Mouse (Mus musculus): ENCODE results near the gene 4930438A08Rik.
"Not testable (repeated sequence)": the region's sequence is repeated elsewhere in the genome, so short reads cannot be mapped to it uniquely, and the experiment has no call there.

Gene 4930438A08Rik

GRCm38 (mm10) chr11:58289992-58290682, 15.5 kb downstream of the 4930438A08Rik start:
- DNase-seq, result no peak

- no peak for DNase-seq
These were observed 16.2 kb downstream of the 4930438A08Rik start for GRCm38 (mm10) chr11:58290812-58291211.

GRCm38 (mm10) chr11:58292791-58293190, 18.2 kb downstream of the 4930438A08Rik start:
- no peak for DNase-seq

GRCm38 (mm10) chr11:58297396-58297795, 22.8 kb downstream of the 4930438A08Rik start:
- no peak for DNase-seq

- DNase-seq, result peak; percentile 79
These were observed 26.5 kb downstream of the 4930438A08Rik start for GRCm38 (mm10) chr11:58301057-58301456.

- DNase-seq, result peak; percentile 98
These were observed 27.5 kb downstream of the 4930438A08Rik start for GRCm38 (mm10) chr11:58301837-58302754.

GRCm38 (mm10) chr11:58302774-58303445, 28.3 kb downstream of the 4930438A08Rik start:
- no peak for DNase-seq

- DNase-seq, result no peak
These were observed 29.0 kb downstream of the 4930438A08Rik start for GRCm38 (mm10) chr11:58303594-58303993.

- not testable (repeated sequence) for DNase-seq
These were observed 30.7 kb downstream of the 4930438A08Rik start for GRCm38 (mm10) chr11:58305299-58305698.

GRCm38 (mm10) chr11:58306860-58307308, 32.3 kb downstream of the 4930438A08Rik start, which contains the start of gene Zfp692:
Gene Zfp692, plus strand, starts transcription at chr11:58307069.
- peak; percentile 98 for DNase-seq

- DNase-seq, result peak; percentile 45
These were observed 32.9 kb downstream of the 4930438A08Rik start for GRCm38 (mm10) chr11:58307411-58308080.

GRCm38 (mm10) chr11:58308661-58309060, 34.1 kb downstream of the 4930438A08Rik start:
- DNase-seq, result no peak

GRCm38 (mm10) chr11:58314069-58314468, 39.5 kb downstream of the 4930438A08Rik start:
- DNase-seq, result no peak

GRCm38 (mm10) chr11:58315536-58316168, 41.1 kb downstream of the 4930438A08Rik start:
- DNase-seq, result no peak

GRCm38 (mm10) chr11:58316344-58316743, 41.7 kb downstream of the 4930438A08Rik start:
- DNase-seq, result no peak

GRCm38 (mm10) chr11:58316768-58317390, 42.3 kb downstream of the 4930438A08Rik start:
- no peak for DNase-seq

GRCm38 (mm10) chr11:58322824-58323569, 48.4 kb downstream of the 4930438A08Rik start:
- DNase-seq, result peak; percentile 97

- DNase-seq, result no peak
These were observed 49.2 kb downstream of the 4930438A08Rik start for GRCm38 (mm10) chr11:58323570-58324340.

GRCm38 (mm10) chr11:58324614-58325229, 50.1 kb downstream of the 4930438A08Rik start:
- no peak for DNase-seq

Measured in right cerebral cortex, adult 18-20 months (tissue).